Mouse (Mus musculus) fibroblast of lung, adult 2 months (primary cell): ENCODE results near the gene Kpna4.
"Not testable (repeated sequence)": the region's sequence is repeated elsewhere in the genome, so short reads cannot be mapped to it uniquely, and the experiment has no call there.

Experiments
- DNase-seq: peaks from one replicate; pipeline ENCODE4 v3.0.0-alpha.2; 2011; ENCODE audit warnings: low read depth

Kpna4 gene

GRCm38 (mm10) chr3:69094456-69094855 lies 32.5 kb downstream of the Kpna4 start:
- no peak for DNase-seq

GRCm38 (mm10) chr3:69064005-69064404 lies 62.9 kb downstream of the Kpna4 start:
- DNase-seq, result peak; percentile 9

GRCm38 (mm10) chr3:69062764-69063163 lies 64.1 kb downstream of the Kpna4 start:
- DNase-seq, result no peak

GRCm38 (mm10) chr3:69060672-69061071 lies 66.2 kb downstream of the Kpna4 start:
- DNase-seq, result no peak

GRCm38 (mm10) chr3:69055871-69056270 lies 71.0 kb downstream of the Kpna4 start:
- no peak for DNase-seq

GRCm38 (mm10) chr3:69054760-69055432 lies 72.0 kb downstream of the Kpna4 start:
- no peak for DNase-seq

- no peak for DNase-seq
These were observed 75.0 kb downstream of the Kpna4 start for GRCm38 (mm10) chr3:69051894-69052293.

- no peak for DNase-seq
These were observed 77.9 kb downstream of the Kpna4 start for GRCm38 (mm10) chr3:69049011-69049410.

- no peak for DNase-seq
These were observed 79.2 kb downstream of the Kpna4 start for GRCm38 (mm10) chr3:69047684-69048083.

GRCm38 (mm10) chr3:69046509-69046908 lies 80.4 kb downstream of the Kpna4 start:
- DNase-seq, result peak; percentile 69

- no peak for DNase-seq
These were observed 81.2 kb downstream of the Kpna4 start for GRCm38 (mm10) chr3:69045750-69046149.

- DNase-seq, result no peak
These were observed 81.6 kb downstream of the Kpna4 start for GRCm38 (mm10) chr3:69045400-69045703.

- DNase-seq, result peak; percentile 74
These were observed 82.1 kb downstream of the Kpna4 start, which contains the start of gene Trim59 for GRCm38 (mm10) chr3:69044645-69045399. Trim59 (minus strand) TSS chr3:69044755.

GRCm38 (mm10) chr3:69044167-69044591 lies 82.7 kb downstream of the Kpna4 start:
- DNase-seq, result no peak

GRCm38 (mm10) chr3:69041298-69041697 lies 85.6 kb downstream of the Kpna4 start:
- DNase-seq, result no peak

GRCm38 (mm10) chr3:69040105-69040504 lies 86.8 kb downstream of the Kpna4 start:
- DNase-seq, result no peak

- no peak for DNase-seq
These were observed 100.7 kb downstream of the Kpna4 start for GRCm38 (mm10) chr3:69026133-69026783.

- no peak for DNase-seq
These were observed 106.1 kb downstream of the Kpna4 start for GRCm38 (mm10) chr3:69020764-69021163.

- no peak for DNase-seq
These were observed 106.6 kb downstream of the Kpna4 start for GRCm38 (mm10) chr3:69020285-69020684.

GRCm38 (mm10) chr3:69018635-69019034 lies 108.3 kb downstream of the Kpna4 start:
- not testable (repeated sequence) for DNase-seq

GRCm38 (mm10) chr3:69017181-69017580 lies 109.7 kb downstream of the Kpna4 start:
- no peak for DNase-seq
